Mouse (Mus musculus) CH12.LX (cell line): Measurements from ENCODE around the gene Usp45.

Experiments
- CTCF ChIP-seq, 2 experiments: IDR thresholded peaks in 1 of 2; conservative IDR thresholded peaks in 1 of 2; 2 replicates each; pipeline ENCODE4 v1.5.1; 2011 to 2012; ENCODE audit warnings: low read depth in 2 of 2, low read length in 2 of 2, improper control_type of control experiment in 1 of 2, inconsistent platforms in 1 of 2, mild to moderate bottlenecking in 1 of 2, moderate library complexity in 1 of 2
- JUND ChIP-seq: conservative IDR thresholded peaks from 2 replicates; pipeline ENCODE4 v1.6.1; 2011; ENCODE audit warnings: low read depth, low read length, improper control_type of control experiment
- MAZ ChIP-seq: IDR thresholded peaks from 2 replicates; pipeline ENCODE4 v1.6.1; 2012; ENCODE audit warnings: low read depth, mild to moderate bottlenecking, inconsistent platforms, low read length, improper control_type of control experiment, moderate library complexity
- MEF2A ChIP-seq: IDR thresholded peaks from 2 replicates; pipeline ENCODE4 v1.6.1; 2014; ENCODE audit warnings: low read depth, mild to moderate bottlenecking, inconsistent platforms, low read length, improper control_type of control experiment, borderline replicate concordance
- POLR2A ChIP-seq: IDR thresholded peaks from 2 replicates; pipeline ENCODE4 v1.6.1; 2011; ENCODE audit warnings: low read depth, mild to moderate bottlenecking, improper control_type of control experiment, low read length

DNA sequence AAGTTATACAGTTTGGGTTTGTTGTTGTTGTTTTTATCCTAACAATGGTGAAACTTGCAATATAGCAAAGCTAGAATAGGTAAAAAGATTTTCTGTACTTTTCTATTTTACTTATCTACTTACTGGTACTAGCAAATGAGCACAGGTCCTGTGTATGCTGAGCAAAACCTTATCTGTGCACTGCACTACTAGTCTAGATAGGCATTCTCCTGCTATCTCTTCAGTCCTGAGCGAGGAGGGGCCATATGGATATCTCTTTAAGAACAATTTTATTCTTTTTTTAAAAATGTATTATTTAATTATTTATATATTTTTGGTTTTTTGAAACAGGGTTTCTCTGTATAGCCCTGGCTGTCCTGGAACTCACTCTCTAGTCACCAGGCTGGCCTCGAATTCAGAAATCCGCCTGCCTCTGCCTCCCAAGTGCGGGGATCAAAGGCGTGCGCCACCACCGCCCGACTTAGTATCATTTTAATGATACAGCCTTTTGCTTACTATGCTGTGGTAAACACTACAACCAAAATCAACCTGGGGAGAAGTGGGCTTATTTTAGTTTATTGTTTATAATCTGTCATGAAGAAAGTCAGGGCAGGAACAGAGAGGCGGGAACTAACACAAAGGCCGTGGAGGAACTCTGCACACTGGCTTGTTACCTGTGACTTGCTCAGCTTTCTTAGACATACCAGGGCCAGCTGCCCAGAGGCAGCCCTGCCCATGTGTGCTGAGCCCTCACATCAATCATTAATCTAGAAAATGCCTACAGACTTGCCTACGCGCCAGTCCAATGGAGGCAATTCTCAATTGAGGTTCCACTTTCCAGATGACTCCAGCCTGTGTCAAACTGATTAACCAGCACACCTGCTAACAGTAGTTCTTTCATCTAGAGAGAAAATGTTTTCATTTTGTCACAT lies 14.1 kb downstream of the Usp45 start:
- TF ChIP-seq MEF2A (no peak), CTCF (conservative IDR thresholded peaks at IDR 0.05 in 1 of 2, IDR thresholded peaks at IDR 0.05 in 1 of 2; ENCODE audit: low read depth in 2 of 2, low read length in 2 of 2) (no peak), POLR2A (no peak), MAZ (no peak), JUND (no peak)
